Mouse (Mus musculus) neural tube, embryonic 14.5 days (tissue): ENCODE measurements at regions not wholly inside any gene's neighbourhood (a gene's known extent, or its start where the extent isn't known, plus 50 kb on each side); places are given as distances from the start of the nearest gene placed in this dataset.
A peak's percentile ranks its signal among the peaks of the same experiment; 100 is the strongest.

Source experiments
- ATAC-seq: fragments of 200-750 bp; cut with Nextera tagmentation; 2 replicates; pipeline ENCODE4 v1.8.0; 2017; ENCODE audit warnings: low read depth, mild to moderate bottlenecking, moderate TSS enrichment, moderate library complexity
- H3K27ac ChIP-seq: fragments of 300-500 bp; sonication (generic); 2 replicates; pipeline ENCODE4 v1.5.1; 2014; ENCODE audit warnings: low read depth, mild to moderate bottlenecking, control low read depth, low read length, moderate library complexity, mixed read lengths
- H3K27me3 ChIP-seq: fragments of 300-500 bp; sonication (generic); 2 replicates; pipeline ENCODE4 v1.6.1; 2014; ENCODE audit warnings: low read length; ENCODE audit not compliant: control insufficient read depth, insufficient read depth
- H3K36me3 ChIP-seq: fragments of 300-500 bp; sonication (generic); 2 replicates; pipeline ENCODE4 v1.6.1; 2014; ENCODE audit warnings: low read length, mixed read lengths; ENCODE audit not compliant: control insufficient read depth, insufficient read depth
- H3K4me1 ChIP-seq: fragments of 300-500 bp; sonication (generic); 2 replicates; pipeline ENCODE4 v1.6.1; 2014; ENCODE audit warnings: low read length; ENCODE audit not compliant: control insufficient read depth, insufficient read depth
- H3K4me2 ChIP-seq: fragments of 300-500 bp; sonication (generic); 2 replicates; pipeline ENCODE4 v1.6.1; 2014; ENCODE audit warnings: mild to moderate bottlenecking, low read depth, low read length, control low read depth
- H3K4me3 ChIP-seq: fragments of 300-500 bp; sonication (generic); 2 replicates; pipeline ENCODE4 v1.5.1; 2014; ENCODE audit warnings: low read depth, low read length, control low read depth, mixed read lengths
- H3K9ac ChIP-seq: fragments of 300-500 bp; sonication (generic); replicated peaks from 2 replicates; pipeline ENCODE4 v1.6.1; 2014; ENCODE audit warnings: low read depth, mild to moderate bottlenecking, control low read depth, low read length, mixed read lengths
- H3K9me3 ChIP-seq: fragments of 300-500 bp; sonication (generic); 2 replicates; pipeline ENCODE4 v1.6.1; 2016; ENCODE audit warnings: low read length; ENCODE audit not compliant: control insufficient read depth
- WGBS: fragments of 180-500 bp; shearing (Covaris S2); extraction: QIAGEN DNeasy Blood & Tissue Kit; methylation state at CpG from one replicate; pipeline ENCODE4 v1.1.7; 2014; 5-methylcytosine and 5-hydroxymethylcytosine counted together

GRCm38 (mm10) chr13:111894804-111895478 is 86.1 kb upstream of the Map3k1 start:
- no peak overlapping the region for H3K4me2 ChIP-seq
- 70% methylated on average over 15 of the region's 15 CpGs for WGBS

GRCm38 (mm10) chr13:111896279-111896678 is 87.5 kb upstream of the Map3k1 start:
- Histone ChIP-seq H3K4me3 (no peak overlapping the region), H3K27me3 (no peaks in the 10 kb centered on the region), H3K4me2 (no peak overlapping the region), H3K27ac (no peak overlapping the region), H3K9me3 (no peaks in the 10 kb centered on the region), H3K36me3 (no peaks in the 10 kb centered on the region), H3K9ac (no peak overlapping the region), H3K4me1 (no peaks in the 10 kb centered on the region)
- no peak for ATAC-seq
- 43% methylated on average over 2 of the region's 2 CpGs for WGBS

More at GRCm38 (mm10) chr13:111894804-111895478, 86.1 kb upstream of the Map3k1 start:
- ATAC-seq = no peak
- no peaks in the 10 kb centered on the region for H3K27me3 ChIP-seq
- H3K36me3 ChIP-seq = no peaks in the 10 kb centered on the region
- H3K4me1 ChIP-seq = no peaks in the 10 kb centered on the region
- no peak overlapping the region for H3K9ac ChIP-seq
- no peak overlapping the region for H3K4me3 ChIP-seq
- no peak overlapping the region for H3K27ac ChIP-seq
- H3K9me3 ChIP-seq = no peaks in the 10 kb centered on the region

GRCm38 (mm10) chr13:111903361-111903760 is 94.6 kb upstream of the Map3k1 start:
- Histone ChIP-seq H3K36me3 (no peaks in the 10 kb centered on the region), H3K27me3 (no peaks in the 10 kb centered on the region), H3K27ac (no peak overlapping the region), H3K4me2 (no peak overlapping the region), H3K4me3 (no peak overlapping the region), H3K4me1 (no peaks in the 10 kb centered on the region), H3K9ac (no peak overlapping the region), H3K9me3 (no peaks in the 10 kb centered on the region)
- 57% methylated on average over 2 of the region's 2 CpGs for WGBS
- ATAC-seq = no peak

GRCm38 (mm10) chr13:111903931-111904330 is 95.1 kb upstream of the Map3k1 start:
- H3K4me1 ChIP-seq = no peaks in the 10 kb centered on the region
- no peak overlapping the region for H3K4me2 ChIP-seq
- no peak for ATAC-seq
- no peak overlapping the region for H3K4me3 ChIP-seq
- H3K9me3 ChIP-seq = no peaks in the 10 kb centered on the region
- no peak overlapping the region for H3K27ac ChIP-seq
- 52% methylated on average over 9 of the region's 9 CpGs for WGBS
- no peaks in the 10 kb centered on the region for H3K27me3 ChIP-seq
- no peaks in the 10 kb centered on the region for H3K36me3 ChIP-seq
- no peak overlapping the region for H3K9ac ChIP-seq

GRCm38 (mm10) chr13:111904616-111905212 is 95.9 kb upstream of the Map3k1 start:
- H3K9me3 ChIP-seq = no peaks in the 10 kb centered on the region
- no peaks in the 10 kb centered on the region for H3K27me3 ChIP-seq
- 0 out of 2 replicates have a peak overlapping the region, but pooled peaks have one; percentile 30 for H3K27ac ChIP-seq
- H3K36me3 ChIP-seq = no peaks in the 10 kb centered on the region
- H3K4me2 ChIP-seq = peak overlapping the region; percentile 16; the same call in 1 of the 2 replicates
- no peak overlapping the region for H3K4me3 ChIP-seq
- WGBS = 19% methylated on average over 15 of the region's 17 CpGs
- peak; percentile 83 for ATAC-seq
- H3K9ac ChIP-seq = no peak overlapping the region
- H3K4me1 ChIP-seq = no peaks in the 10 kb centered on the region

- 35% methylated on average over 10 of the region's 10 CpGs for WGBS
- H3K27me3 ChIP-seq = no peaks in the 10 kb centered on the region
- peak; percentile 56 for ATAC-seq
- H3K4me3 ChIP-seq = no peak overlapping the region
- no peak overlapping the region for H3K9ac ChIP-seq
- 0 out of 2 replicates have a peak overlapping the region, but pooled peaks have one; percentile 30 for H3K27ac ChIP-seq
- H3K36me3 ChIP-seq = no peaks in the 10 kb centered on the region
- no peaks in the 10 kb centered on the region for H3K4me1 ChIP-seq
- H3K9me3 ChIP-seq = no peaks in the 10 kb centered on the region
- H3K4me2 ChIP-seq = peak overlapping the region; percentile 16; the same call in 1 of the 2 replicates
These were observed 96.5 kb upstream of the Map3k1 start for GRCm38 (mm10) chr13:111905213-111905701.

GRCm38 (mm10) chr13:111911071-111911470 is 102.3 kb upstream of the Map3k1 start:
- no peak overlapping the region for H3K27ac ChIP-seq
- no peaks in the 10 kb centered on the region for H3K36me3 ChIP-seq
- no peaks in the 10 kb centered on the region for H3K4me1 ChIP-seq
- H3K27me3 ChIP-seq = no peaks in the 10 kb centered on the region
- H3K4me3 ChIP-seq = no peak overlapping the region
- WGBS = 96% methylated on average over 5 of the region's 5 CpGs
- H3K9ac ChIP-seq = no peak overlapping the region
- no peak overlapping the region for H3K4me2 ChIP-seq
- no peak for ATAC-seq
- no peaks in the 10 kb centered on the region for H3K9me3 ChIP-seq

GRCm38 (mm10) chr13:111911661-111912312 is 103.0 kb upstream of the Map3k1 start:
- Histone ChIP-seq H3K36me3 (no peaks in the 10 kb centered on the region), H3K9ac (no peak overlapping the region), H3K4me1 (no peaks in the 10 kb centered on the region), H3K4me2 (no peak overlapping the region), H3K9me3 (no peaks in the 10 kb centered on the region), H3K27ac (no peak overlapping the region), H3K4me3 (no peak overlapping the region), H3K27me3 (no peaks in the 10 kb centered on the region)
- ATAC-seq = no peak
- WGBS = 88% methylated on average over 11 of the region's 11 CpGs
